Mouse (Mus musculus) stomach, postnatal 0 days (tissue): ENCODE results near the gene Fnd3c2.

Source experiments
- CTCF ChIP-seq: IDR thresholded peaks from 2 replicates; pipeline ENCODE4 v1.5.1; 2016; ENCODE audit warnings: antibody characterized with exemption, low read depth, mild to moderate bottlenecking, moderate library complexity
- EP300 ChIP-seq: optimal IDR thresholded peaks from 2 replicates; pipeline ENCODE3; 2016; ENCODE audit warnings: antibody characterized with exemption

GRCm38 (mm10) chrX:106197308-106197707 is 57.9 kb downstream of the Fnd3c2 start:
- peak; percentile 58 for TF ChIP-seq CTCF
- no peak for TF ChIP-seq EP300
